Mouse (Mus musculus) forebrain, embryonic 11.5 days (tissue): ENCODE measurements at regions not wholly inside any gene's neighbourhood (a gene's known extent, or its start where the extent isn't known, plus 50 kb on each side); places are given as distances from the start of the nearest gene placed in this dataset.

ENCODE experiments used
- ATAC-seq: fragments of 200-750 bp; cut with Nextera tagmentation; replicated peaks from 2 replicates; pipeline ENCODE4 v1.8.0; 2017; ENCODE audit warnings: moderate TSS enrichment; ENCODE audit not compliant: low FRiP score
- DNase-seq: peaks from one replicate; pipeline ENCODE4 v3.0.0-alpha.2; 2017; ENCODE audit warnings: low spot score
- H3K27ac ChIP-seq: fragments of 300-500 bp; sonication (generic); 2 replicates; pipeline ENCODE4 v1.5.1; 2014; ENCODE audit warnings: low read depth, low read length
- H3K27me3 ChIP-seq: fragments of 300-500 bp; sonication (generic); 2 replicates; pipeline ENCODE4 v1.6.1; 2014; ENCODE audit warnings: mild to moderate bottlenecking, low read length, mixed read lengths; ENCODE audit not compliant: control insufficient read depth, insufficient read depth
- H3K36me3 ChIP-seq: fragments of 300-500 bp; sonication (generic); 2 replicates; pipeline ENCODE4 v1.6.1; 2014; ENCODE audit warnings: mild to moderate bottlenecking, low read length, moderate library complexity, mixed read lengths; ENCODE audit not compliant: control insufficient read depth, insufficient read depth
- H3K4me1 ChIP-seq: fragments of 300-500 bp; sonication (generic); replicated peaks from 2 replicates; pipeline ENCODE4 v1.6.1; 2014; ENCODE audit warnings: low read length, mixed read lengths; ENCODE audit not compliant: control insufficient read depth, insufficient read depth
- H3K4me2 ChIP-seq: fragments of 300-500 bp; sonication (generic); 2 replicates; pipeline ENCODE4 v1.6.1; 2014; ENCODE audit warnings: low read depth, mild to moderate bottlenecking, low read length, moderate library complexity, mixed read lengths; ENCODE audit not compliant: severe bottlenecking
- H3K4me3 ChIP-seq: fragments of 300-500 bp; sonication (generic); 2 replicates; pipeline ENCODE4 v1.5.1; 2014; ENCODE audit warnings: low read depth, low read length
- H3K9ac ChIP-seq: fragments of 300-500 bp; sonication (generic); 2 replicates; pipeline ENCODE4 v1.6.1; 2014; ENCODE audit warnings: low read length
- H3K9me3 ChIP-seq: fragments of 300-500 bp; sonication (generic); 2 replicates; pipeline ENCODE4 v1.6.1; 2016; ENCODE audit warnings: low read length, mixed read lengths; ENCODE audit not compliant: control insufficient read depth
- WGBS: fragments of 180-500 bp; shearing (Covaris S2); extraction: QIAGEN DNeasy Blood & Tissue Kit; methylation state at CpG from one replicate; pipeline ENCODE4 v1.1.7; 2014; 5-methylcytosine and 5-hydroxymethylcytosine counted together

DNA sequence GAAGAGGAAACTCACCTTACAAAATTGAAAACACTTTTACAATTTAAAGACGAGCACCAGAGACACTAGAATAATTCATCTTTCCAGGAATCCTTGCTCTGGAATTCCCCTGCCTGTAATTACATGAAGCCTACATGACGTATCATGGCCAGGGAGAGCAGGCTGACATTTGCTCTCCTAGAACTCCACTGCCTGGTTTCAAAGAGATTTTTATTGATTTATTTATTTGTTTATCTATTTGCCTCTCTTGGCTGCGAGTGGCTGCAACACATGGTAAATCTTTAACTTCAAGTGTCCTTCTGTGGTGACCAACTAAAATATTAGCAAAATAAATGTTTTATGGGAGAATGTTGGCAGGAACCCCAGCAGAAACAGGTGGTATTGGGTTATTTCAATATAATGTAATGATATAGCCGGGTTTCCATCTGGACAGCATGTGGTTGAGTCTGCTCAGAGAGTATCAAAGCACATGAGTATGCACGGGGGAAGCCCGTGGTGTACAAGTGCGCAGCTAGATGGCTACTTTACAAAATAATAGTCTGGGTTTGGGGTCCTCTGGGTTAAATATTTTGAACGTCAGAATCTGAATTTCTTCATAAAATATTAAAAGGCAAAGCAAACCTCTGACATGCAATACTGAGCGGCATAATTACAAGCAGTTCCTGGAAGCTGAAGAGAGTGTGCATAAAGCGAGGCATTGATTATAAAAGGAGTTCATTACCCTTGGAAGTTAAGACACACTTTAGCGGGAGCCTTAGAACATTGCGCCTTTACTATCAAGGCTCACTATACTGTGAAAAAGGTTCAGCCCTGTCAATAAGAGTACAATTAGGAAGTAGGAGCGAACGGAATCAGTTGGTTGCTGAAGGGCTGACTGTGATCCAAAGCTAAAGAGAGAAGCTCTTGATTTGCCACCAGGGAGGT is 244.0 kb downstream of the C1d start:
- no peak for ATAC-seq
- no peak overlapping the region for H3K9ac ChIP-seq
- no peak overlapping the region for H3K4me2 ChIP-seq
- WGBS = 86% methylated on average over 14 of the region's 14 CpGs
- DNase-seq = no peak
- no peaks in the 10 kb centered on the region for H3K36me3 ChIP-seq
- H3K27ac ChIP-seq = no peak overlapping the region
- H3K9me3 ChIP-seq = no peaks in the 10 kb centered on the region
- H3K4me3 ChIP-seq = no peak overlapping the region
- no peaks in the 10 kb centered on the region for H3K4me1 ChIP-seq
- no peaks in the 10 kb centered on the region for H3K27me3 ChIP-seq

DNA sequence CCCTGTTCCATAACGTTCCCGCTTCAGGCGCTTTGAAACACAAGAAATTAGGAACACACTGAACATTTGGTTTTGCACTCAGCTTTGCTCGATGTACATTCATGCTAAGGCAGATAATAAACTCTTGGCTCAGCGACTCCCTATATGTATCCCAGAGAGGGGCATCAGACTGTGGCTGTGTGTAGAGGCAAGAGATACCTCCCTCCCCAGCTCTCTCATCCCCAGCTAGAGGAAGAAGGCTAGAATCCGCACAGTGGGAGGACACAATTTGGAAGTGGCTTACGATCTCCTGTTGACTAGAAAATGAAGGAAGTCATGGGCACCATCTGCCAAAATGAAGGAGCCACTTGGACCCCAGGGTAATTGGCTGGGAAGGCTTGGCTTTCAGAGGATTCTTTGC is 244.7 kb downstream of the C1d start:
- H3K27ac ChIP-seq = no peak overlapping the region
- H3K36me3 ChIP-seq = no peaks in the 10 kb centered on the region
- DNase-seq (no peak), ATAC-seq (no peak)
- H3K9ac ChIP-seq = no peak overlapping the region
- H3K4me3 ChIP-seq = no peak overlapping the region
- H3K27me3 ChIP-seq = no peaks in the 10 kb centered on the region
- H3K4me2 ChIP-seq = no peak overlapping the region
- no peaks in the 10 kb centered on the region for H3K9me3 ChIP-seq
- no peaks in the 10 kb centered on the region for H3K4me1 ChIP-seq
- 91% methylated on average over 7 of the region's 7 CpGs for WGBS

DNA sequence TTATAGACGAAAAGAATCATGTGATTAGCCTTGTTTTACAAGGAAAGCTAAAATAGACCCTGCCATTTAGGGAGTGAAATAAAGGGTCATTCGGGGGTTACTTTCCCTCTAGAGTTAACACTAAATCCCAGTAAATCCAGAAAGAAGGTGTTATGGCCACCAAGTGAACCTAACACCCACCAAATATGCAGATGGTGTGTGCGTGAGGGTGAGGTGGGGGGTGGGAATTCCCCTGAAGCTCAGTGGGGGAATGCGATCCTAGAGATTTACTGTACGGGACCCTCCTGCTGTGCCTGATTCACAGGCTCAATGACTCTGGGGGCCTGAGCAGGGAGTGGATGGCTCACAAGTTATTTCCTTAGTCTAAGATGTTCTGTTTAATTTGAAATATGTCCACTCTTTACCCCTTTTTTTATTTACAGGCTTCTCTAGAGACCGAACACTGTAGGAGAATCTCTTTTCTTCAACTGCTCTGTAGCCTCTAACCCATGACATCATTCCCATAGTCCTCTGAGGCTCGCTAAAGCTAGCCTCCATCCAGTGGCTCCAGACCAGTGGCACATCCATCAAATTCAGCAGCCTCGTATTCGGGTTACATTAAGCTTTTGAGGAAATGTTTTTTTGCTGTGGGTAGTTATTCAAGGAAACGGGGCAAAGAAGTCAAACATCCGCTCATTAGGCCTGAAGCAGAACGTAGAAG is 265.0 kb downstream of the C1d start:
- 85% methylated on average over 12 of the region's 12 CpGs for WGBS
- H3K27ac ChIP-seq = no peak overlapping the region
- H3K4me3 ChIP-seq = no peak overlapping the region
- no peak overlapping the region for H3K9ac ChIP-seq
- DNase-seq = no peak
- ATAC-seq = no peak
- H3K9me3 ChIP-seq = no peaks in the 10 kb centered on the region
- H3K36me3 ChIP-seq = no peaks in the 10 kb centered on the region
- no peaks in the 10 kb centered on the region for H3K27me3 ChIP-seq
- no peaks in the 10 kb centered on the region for H3K4me1 ChIP-seq
- H3K4me2 ChIP-seq = no peak overlapping the region

DNA sequence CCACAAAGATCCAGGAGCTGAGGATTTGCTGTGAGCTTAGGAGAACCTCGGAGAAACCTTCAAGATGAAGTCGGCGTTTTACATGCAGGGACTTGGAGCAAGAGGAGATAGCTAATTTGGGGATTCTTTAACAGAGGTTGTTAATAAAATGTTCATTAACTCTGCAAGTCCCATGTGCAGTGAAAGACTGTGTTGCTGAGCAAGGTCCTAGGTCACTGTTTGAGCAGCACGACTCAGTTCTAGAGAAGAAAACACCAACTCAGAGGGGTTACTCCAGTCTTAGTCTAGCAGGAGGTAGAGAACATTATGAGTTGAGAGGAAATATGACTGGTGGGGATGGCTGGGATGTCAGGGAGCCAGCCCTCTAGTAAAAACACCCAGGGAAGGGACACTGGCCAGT is 265.9 kb downstream of the C1d start:
- Histone ChIP-seq H3K4me1 (no peaks in the 10 kb centered on the region), H3K4me2 (no peak overlapping the region), H3K27me3 (no peaks in the 10 kb centered on the region), H3K9ac (no peak overlapping the region), H3K9me3 (no peaks in the 10 kb centered on the region), H3K27ac (no peak overlapping the region), H3K4me3 (no peak overlapping the region), H3K36me3 (no peaks in the 10 kb centered on the region)
- no peak for ATAC-seq
- DNase-seq = no peak
- WGBS = 91% methylated on average over 4 of the region's 4 CpGs

DNA sequence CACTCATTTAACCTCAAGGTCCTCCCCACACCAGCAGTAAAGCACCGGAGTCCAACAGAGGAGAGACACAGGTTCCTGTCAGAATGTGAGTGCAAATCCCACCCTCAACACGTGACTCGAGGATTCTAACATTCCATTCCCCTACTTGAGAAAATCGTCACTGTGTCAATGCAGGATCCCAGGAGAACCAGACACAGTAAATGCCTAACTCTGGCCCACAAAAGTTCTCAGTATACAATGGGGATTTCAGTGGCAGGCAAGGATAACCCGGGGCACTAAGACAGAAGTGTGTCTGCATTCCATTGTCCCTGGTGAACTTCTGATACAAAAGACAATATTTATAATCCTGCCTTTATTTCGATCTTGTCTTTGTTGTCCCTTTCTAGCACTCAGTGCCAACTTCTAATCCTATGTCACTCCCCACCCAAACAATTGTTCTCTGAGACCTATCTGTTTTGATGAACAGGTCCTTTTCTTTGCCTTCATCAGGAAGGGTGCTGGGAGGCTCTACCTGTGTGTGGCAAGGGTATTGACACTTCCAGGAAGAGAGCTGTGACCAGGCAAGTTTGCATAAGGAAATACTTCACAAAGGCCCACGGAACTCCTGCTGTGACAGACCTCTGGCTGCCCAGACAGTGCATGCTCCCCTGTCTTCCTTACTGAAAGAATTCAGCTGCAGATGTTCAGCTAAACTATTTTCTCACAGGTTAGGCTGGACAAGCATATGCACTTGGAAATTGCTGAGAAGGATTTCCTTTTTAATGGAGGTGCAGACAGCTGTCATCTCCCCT is 267.8 kb downstream of the C1d start:
- 27% methylated on average over 7 of the region's 7 CpGs for WGBS
- H3K4me3 ChIP-seq = no peak overlapping the region
- ATAC-seq (0 out of 2 replicates have a peak, but pooled peaks have one; percentile 18), DNase-seq (no peak)
- no peaks in the 10 kb centered on the region for H3K27me3 ChIP-seq
- no peaks in the 10 kb centered on the region for H3K4me1 ChIP-seq
- H3K4me2 ChIP-seq = no peak overlapping the region
- no peak overlapping the region for H3K9ac ChIP-seq
- no peaks in the 10 kb centered on the region for H3K36me3 ChIP-seq
- H3K27ac ChIP-seq = no peak overlapping the region
- H3K9me3 ChIP-seq = no peaks in the 10 kb centered on the region

DNA sequence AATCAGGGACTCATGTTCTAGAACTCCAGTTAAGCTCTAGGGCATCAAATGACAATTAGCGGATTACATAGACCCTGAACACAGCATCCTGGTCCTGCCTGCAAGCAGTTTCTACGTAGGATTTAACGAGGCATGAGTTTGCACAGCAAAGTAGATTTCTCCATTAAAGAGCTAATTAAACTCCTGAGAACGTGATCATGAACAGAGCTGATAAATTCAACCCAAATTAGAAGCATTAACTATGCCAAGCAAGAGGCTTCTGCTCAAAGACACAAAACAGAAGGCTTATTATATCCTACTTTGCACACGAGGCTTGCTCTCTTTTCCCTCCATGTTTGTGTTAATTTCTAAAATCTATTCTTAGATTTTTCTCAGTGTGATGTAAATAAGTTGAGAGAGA is 269.1 kb downstream of the C1d start:
- no peak overlapping the region for H3K4me2 ChIP-seq
- DNase-seq (no peak), ATAC-seq (no peak)
- no peaks in the 10 kb centered on the region for H3K36me3 ChIP-seq
- H3K4me1 ChIP-seq = no peaks in the 10 kb centered on the region
- no peaks in the 10 kb centered on the region for H3K9me3 ChIP-seq
- no peak overlapping the region for H3K9ac ChIP-seq
- no peak overlapping the region for H3K27ac ChIP-seq
- H3K4me3 ChIP-seq = no peak overlapping the region
- H3K27me3 ChIP-seq = no peaks in the 10 kb centered on the region
- WGBS = 42% methylated on average over 5 of the region's 5 CpGs

DNA sequence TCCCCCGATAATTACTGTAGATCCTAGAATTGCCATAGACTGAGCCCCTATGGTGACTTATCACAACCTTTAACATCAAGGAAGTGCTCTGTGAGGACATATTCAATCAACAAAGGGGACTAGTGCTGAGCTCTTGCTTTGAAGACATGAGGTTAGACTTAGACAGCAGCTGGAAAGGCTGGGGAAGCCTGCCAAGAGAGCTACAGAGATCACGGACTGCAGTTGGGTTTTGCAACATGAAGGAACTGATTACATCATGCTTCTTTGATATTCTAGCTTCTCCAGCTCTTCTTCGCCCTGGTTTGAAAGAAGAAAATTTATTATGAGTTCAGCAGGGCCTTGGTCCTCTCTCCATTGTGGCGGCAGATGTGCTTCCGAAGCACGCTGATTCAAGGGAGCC is 271.2 kb downstream of the C1d start:
- H3K36me3 ChIP-seq = no peaks in the 10 kb centered on the region
- H3K4me1 ChIP-seq = no peaks in the 10 kb centered on the region
- DNase-seq = no peak
- no peak overlapping the region for H3K4me3 ChIP-seq
- H3K4me2 ChIP-seq = no peak overlapping the region
- no peak overlapping the region for H3K9ac ChIP-seq
- no peaks in the 10 kb centered on the region for H3K27me3 ChIP-seq
- ATAC-seq = no peak
- H3K9me3 ChIP-seq = no peaks in the 10 kb centered on the region
- 94% methylated on average over 6 of the region's 6 CpGs for WGBS
- no peak overlapping the region for H3K27ac ChIP-seq

DNA sequence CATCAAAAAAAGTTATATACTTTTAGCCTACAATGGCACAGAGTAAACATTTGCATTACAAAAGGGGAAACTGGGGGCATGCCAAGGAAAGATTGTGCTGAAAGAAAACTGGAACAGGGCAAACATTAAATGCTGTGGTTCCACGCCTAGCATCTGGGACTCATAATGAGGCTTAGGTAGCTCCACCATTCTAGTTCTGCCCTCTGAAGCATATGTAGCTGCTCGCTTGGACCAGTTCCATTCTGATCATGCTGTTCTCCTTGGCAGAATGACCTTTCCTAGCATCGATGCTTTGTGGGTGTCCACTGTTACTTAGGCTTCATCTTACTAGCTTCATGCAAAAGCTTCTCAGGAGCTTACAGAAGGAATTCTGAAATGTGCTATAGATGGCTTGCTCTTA is 276.3 kb downstream of the C1d start:
- Histone ChIP-seq H3K4me2 (no peak overlapping the region), H3K4me1 (no peaks in the 10 kb centered on the region), H3K4me3 (no peak overlapping the region), H3K27me3 (no peaks in the 10 kb centered on the region), H3K9me3 (no peaks in the 10 kb centered on the region), H3K9ac (no peak overlapping the region), H3K27ac (no peak overlapping the region), H3K36me3 (no peaks in the 10 kb centered on the region)
- DNase-seq (no peak), ATAC-seq (no peak)
- 86% methylated on average over 3 of the region's 3 CpGs for WGBS
